Mouse (Mus musculus) embryo, embryonic 10 days (tissue): ENCODE measurements around the gene Ppp1r27.
"Not testable (repeated sequence)": the region's sequence is repeated elsewhere in the genome, so short reads cannot be mapped to it uniquely, and the experiment has no call there.

Experiments used
- DNase-seq: peaks from one replicate; pipeline ENCODE4 v3.0.0-alpha.2; 2015; ENCODE audit warnings: low spot score

The Ppp1r27 gene

DNA sequence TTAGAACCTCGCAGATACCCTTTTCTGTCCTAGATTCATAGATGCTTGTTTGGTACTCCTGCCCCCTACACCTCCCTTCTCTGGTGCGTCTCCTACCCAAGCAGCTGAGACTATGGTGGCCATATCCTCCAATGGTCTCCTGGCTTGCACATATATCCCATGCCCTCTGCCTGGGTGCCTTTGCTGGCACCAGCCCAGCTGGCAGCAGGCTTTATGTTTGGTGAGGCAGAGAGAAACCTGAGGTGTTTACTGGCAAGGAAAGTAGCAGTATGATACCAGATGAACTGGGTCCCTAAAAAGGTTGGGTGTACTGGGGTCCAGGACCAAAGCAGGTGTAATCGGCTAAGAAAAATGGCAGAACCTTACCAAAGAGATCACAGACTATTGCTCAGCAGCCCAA, 5.0 kb downstream of the Ppp1r27 start:
- DNase-seq: no peak

DNA sequence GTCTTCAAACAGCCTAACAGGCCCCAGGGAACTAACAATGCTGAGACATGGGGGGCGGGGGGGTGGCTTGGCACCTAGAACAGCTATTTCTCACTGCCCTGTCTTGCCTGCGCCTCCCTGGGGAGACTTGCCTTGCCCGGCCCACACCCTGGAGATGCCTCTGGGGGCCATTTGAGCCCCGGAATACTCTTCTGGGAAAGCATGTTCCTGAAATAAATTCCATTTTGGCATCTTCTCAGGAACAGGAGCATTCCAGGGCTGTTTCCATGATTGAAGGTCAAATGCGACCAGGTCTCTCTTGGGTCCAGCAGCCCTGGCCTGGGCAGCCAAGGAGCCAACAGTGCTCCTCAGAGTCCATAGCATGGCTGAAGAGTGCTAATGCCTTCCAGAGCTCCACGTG, 8.6 kb downstream of the Ppp1r27 start:
- DNase-seq: no peak

DNA sequence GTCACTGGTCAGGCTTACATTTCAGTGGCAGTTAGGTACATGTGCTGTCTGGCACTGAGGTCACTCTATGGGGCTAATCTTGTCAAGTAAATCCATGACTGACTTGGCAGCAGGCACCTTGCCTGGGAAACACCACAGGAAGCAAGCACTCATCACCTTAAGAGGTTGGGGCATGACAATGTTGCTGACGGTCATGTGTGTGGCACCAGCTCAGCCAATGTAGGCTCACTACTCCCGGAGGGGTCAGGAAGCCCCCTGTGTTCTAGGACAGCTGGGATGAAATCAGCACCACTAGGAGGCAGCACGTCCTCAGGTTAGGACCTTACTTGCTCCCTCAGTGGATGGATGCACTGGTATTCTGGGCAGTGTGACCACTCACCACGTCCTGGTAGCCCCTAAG, 9.0 kb downstream of the Ppp1r27 start:
- peak; percentile 63 for DNase-seq

DNA sequence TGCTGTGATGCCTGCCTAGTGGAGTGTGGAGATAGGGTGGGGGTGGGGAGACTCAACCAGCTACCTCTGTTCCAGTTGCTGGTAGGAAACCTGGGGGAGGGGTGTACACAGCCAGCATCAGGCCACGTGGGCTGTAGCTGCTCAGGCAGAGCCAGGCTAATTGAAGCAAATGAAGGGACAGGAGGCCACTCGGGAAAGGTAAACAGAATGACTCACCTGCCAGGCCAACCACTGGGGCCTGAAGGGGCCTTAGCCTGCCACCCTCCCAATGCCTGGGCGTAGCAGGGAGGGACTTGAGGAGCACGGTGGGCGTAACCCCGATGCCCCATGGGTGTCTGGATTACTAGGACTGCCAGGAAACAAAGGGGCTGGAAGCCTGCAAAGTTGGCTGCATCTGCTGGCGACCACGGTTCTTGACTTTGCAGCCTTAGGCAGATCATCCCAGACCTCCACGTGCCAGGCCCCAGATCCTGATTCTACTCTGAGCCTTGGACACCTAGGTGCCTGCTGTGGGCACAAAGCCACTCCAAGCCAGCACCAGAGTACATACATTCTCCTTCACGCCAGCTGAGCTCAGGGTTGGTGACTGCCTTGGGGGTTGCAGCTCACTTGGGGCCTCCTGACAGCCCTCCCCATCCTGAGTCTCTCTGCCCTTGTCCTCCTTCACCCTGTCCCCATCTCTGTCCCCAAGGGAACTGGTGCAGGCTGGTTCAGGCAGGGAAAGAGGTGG, 11.5 kb downstream of the Ppp1r27 start:
- DNase-seq: peak; percentile 42

DNA sequence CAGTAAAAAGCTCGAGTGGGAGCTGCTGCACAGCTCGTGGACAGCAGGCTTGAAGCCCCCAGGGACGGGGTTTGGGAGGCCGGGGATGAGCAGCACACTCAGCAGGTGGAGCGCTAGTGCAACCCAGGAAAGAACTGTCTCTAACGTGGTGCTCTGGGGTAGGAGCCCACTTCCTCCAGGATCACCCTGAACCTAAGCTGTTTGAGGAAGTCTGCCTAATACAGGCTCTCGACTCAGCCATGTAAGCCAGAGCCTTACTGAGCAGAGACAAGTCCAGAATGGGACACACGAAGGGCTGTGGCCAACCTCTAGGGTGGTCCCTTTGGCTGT, 12.0 kb downstream of the Ppp1r27 start:
- no peak for DNase-seq

DNA sequence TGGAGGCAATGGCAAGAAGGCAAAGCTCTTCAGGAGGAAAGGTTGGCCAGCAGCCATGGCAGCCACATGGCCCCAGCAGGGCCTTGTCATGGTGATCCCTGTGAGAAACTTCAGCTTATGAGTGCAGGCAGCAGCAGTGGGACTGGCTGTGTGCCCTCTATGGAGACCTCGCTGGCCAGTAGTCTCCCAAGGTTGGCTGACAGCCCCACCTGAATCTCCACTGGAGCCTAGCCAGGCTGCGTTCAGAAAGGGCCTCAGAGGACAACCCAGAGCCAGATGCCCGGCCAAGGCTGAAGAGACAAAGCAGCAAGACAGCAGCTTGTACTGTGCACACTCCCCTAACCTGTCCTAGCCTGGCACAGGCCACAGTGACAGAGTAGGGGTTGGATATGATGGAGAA, 12.4 kb downstream of the Ppp1r27 start:
- DNase-seq: no peak

DNA sequence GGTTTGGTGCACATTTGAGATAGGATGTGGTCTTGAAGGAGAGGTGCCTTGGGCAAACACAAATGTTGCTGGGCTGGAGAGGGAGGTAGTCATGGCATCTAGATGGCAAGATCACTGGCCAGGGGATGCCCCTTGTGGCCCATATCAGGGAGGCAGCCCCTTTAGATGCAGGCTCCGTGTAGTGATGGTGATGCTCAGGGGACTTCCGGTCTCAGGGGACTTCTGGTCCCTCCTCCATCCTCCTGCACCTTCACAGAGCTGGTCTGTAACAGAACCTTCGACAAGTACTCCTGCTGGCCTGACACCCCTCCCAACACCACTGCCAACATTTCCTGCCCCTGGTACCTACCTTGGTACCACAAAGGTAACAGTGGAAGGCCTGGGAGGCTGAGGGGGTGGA, 15.1 kb downstream of the Ppp1r27 start:
- DNase-seq: no peak

DNA sequence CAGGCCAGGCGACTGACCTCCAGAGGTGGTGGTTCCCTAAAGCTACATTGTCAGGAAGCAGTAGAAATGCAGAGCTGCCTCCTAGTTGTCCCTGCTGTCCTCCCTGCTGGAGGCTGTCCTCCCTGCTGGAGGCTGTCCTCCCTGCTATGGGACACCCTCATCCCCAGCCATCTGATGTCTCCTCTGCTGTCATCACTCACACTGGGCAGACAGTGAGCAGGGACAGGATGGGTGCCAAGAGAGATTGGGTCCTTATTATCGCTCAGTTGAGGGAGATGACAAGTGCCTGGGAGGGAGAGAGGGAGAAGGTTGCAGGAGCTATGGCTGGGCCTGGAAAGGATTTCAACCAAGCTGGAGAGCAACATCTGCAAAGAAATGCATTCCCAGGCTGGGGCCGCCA, 15.8 kb downstream of the Ppp1r27 start:
- no peak for DNase-seq

DNA sequence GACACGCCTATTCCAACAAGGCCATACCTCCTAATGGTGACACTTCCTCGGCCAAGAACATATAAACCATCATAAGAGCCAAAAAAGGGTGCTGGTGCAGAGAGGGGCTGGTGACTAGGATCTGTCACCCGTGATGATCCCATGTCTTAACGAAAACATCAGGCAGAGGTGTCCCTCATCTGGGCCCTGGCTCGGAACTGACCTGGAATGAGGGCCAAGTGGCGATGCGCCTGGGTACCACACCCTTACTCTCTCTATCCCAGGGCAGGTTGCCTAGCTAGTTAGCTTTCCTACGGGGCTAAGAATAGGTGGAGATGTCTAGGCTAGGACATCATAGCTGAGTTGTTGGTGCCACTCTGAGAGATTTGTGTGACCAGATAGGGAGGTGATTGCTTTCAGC, 16.8 kb downstream of the Ppp1r27 start:
- DNase-seq: no peak

DNA sequence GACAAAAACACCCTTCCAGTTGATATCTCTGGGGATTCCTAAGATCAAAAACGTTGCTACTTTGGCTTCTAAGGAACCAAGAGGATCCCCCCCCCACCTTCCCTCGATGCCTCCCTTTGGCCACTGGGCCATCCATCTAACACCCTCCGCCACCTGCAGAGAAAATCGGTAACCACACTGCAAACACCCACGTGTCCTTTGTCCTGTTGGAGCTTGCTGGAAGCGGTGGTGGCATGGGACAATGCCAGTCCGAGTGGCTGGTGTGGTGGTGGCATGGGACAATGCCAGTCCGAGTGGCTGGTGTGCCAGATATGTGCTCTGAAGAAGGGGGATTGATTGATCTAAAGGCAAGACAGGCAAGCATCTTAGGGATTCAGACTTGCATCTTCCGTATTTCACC, 19.3 kb downstream of the Ppp1r27 start:
- DNase-seq: no peak

DNA sequence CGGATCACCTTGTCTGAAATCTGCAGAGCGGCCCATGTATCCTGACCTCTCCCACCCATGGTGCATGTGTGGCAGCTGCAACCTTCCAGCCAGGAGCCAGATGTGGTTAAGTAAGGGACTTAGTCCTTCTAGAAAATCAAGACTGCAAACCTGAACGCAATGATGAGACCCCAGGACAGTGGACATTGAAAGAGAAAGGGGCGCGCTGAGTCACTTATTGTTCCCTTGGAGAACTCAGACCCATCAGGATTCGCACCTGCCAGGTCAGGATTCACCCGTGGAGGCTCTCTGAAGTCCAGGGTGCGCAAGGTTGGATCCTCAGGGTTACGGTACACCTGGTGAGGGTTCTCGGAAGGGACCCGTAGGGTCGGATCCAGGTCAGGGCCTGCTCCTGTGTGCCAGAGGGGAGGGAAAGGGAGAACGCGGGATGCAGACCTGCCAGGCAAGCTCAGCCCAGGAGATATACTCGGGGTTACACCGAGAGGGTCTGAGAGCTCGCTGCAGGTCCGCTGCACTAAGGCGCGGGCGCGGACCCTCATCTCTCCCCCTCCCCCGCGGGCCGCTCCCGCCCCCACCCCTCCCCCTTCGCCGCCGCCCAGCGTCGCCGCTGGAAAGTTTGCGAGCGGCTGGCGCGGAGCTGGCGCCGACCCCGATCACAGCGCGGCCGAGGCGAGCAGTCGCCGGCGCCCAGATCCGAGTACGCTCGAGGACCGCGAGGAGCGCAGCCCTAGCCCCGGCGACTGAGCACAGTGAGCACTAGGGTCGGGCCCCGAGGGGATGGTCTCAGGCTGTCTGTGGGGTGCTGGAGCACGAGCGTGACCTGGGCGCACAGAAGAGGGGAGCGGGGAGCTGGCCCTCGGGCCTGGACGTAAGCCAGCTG, 20.6 kb downstream of the Ppp1r27 start, which contains the start of gene Gcgr:
Gcgr (plus strand) TSS at position 615 of the 880 bp plus-strand sequence.
- DNase-seq: peak; percentile 40

DNA sequence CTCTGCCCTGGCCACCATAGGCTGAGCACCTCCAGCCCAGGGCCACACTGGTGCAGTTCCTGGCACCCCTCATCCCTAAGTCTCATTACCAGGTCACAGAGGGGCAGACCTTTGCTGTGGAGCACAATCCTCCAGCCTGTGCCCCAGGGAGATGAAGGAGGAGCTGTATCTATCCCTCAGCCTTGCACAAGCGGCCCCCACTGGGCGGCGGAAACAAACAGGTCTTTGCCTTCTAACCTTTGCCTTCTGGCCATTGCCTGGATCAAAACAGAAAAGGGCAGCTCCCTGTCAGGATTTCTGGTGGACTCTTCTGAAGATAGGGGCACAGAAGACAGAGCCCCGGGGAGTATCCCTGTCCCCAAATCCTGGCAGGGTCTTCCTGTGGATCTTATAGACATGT, 22.0 kb downstream of the Ppp1r27 start:
- no peak for DNase-seq

DNA sequence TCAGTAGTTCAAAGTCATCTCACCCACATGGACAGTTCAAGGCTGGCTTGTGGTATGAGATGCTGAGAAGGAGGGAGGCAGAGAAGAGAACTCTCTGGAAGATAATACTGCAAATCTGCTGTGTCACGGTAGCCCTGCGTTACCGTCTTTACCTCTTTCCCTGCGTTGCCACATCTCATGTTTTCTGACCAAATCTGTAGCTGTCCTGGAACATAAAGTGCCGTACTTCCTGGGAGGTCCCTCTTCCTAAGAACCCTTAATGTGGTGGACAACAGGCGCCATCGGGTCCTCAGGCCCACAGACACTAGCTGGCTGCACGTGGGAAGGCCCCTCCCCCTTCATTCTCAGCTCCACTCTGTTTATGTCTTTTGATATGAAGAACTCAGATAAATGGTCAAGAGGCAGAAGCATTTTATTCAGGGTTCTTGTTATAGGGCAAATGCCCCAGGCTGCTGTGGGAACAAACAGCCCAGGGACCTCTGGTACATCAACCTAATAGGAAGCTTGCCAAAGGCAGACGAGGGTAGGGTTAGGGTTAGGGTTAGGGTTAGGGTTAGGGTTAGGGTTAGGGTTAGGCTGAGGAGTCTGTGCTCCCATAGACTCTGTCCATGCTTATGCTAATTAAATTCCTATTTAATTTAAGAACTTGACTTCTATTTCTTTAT, 23.1 kb downstream of the Ppp1r27 start:
- no peak for DNase-seq

DNA sequence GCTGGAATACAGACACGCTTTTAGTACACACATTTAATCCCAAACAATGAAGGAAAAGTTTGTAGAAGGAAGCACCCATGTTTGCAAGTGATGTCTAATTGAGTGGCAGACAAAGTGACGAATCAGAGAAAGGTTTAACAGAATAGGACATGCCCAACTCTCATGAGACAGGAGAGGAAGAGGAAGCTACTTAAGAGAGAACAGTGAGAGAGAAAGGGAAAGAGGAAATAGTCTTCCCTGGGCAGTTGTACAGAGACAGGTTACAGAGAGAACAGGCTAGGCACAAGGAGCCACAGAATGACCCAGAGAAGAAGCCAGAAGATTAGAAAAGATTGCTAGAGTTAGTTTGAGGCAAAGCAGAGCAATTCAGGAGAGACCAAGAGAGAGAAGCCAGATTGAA, 25.0 kb downstream of the Ppp1r27 start:
- no peak for DNase-seq

DNA sequence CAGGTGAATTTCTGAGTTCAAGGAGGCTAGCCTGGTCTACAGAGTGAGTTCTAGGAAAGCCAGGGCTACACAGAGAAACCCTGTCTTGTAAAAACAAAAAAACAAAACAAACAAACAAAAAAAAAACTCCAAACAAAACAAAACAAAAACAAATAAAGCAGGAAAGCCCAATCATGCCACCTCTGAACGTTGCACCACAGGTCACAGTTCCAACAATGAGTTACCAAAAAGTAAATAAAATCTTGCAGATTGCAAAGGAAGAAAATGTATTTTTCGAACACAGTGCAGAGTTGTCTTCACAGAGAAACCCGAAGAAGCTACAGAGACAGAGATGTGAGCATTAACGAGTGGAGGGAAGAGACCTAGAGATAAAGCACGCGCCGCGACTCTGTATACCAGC, 28.4 kb downstream of the Ppp1r27 start:
- DNase-seq: no peak

DNA sequence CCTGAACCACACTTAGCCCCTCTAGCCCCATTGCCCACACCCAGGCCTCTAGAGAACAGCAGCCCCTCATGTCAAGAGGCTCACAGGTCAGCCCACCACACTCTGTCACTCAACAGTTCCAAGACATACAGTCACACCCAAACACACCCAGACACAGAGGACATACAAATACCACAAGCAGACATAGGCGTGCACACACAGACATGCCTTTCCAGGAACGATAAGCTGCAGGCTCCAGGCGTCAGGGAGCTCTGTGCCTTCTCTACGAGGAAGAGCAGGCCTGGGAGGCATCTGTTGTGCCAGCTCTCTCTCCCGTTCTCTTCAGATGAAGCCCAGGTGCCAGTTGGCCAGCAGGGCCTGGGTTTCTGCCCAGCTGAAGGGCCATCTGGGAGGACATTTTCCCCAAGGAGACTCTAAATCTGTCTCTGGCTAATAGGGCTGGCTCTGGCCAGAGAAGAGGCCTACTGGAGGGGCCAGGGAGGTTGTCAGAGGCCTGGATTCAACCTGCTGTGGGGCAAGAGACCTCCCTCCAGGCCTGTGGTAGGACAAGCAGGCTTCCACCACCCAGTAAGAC, 29.9 kb downstream of the Ppp1r27 start:
- no peak for DNase-seq

DNA sequence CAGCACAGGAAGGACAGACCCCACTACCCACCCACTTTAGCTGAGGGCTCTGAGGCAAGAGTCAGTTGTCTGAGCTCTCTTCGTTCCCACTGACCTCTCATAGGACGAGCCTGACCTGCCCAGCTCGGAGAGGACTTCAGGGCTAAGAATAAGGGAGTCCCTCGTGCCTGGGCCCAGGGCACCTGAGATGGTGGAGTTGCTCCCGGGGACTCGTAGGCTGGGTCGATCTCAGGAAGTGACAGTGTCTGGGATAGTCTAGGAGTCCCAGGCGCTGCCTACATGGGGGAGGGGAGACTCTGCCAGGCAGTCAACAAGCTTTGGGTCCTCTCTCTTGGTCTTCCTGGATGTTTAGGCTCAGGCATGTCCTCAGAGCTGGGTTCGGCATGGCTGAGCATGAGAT, 30.4 kb downstream of the Ppp1r27 start:
- no peak for DNase-seq

DNA sequence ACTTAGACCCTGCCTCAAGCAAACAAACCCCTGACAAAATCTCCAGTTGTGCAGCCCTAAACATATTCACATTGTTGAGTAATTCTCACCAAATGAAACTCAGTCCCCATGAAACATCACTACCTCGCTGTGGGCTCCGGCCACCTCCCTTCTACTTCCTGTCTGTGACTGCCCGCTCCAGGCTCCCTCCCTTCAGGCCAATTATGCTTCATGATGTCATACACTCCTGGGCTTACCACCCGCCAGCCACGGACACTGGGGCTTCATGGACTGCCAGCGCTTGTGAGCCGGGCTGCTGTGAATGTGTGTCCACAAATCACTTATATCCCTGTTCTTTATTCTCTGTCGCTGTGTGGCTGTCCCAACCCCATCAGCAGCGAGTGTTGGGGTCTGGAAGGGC, 31.2 kb downstream of the Ppp1r27 start:
- no peak for DNase-seq

DNA sequence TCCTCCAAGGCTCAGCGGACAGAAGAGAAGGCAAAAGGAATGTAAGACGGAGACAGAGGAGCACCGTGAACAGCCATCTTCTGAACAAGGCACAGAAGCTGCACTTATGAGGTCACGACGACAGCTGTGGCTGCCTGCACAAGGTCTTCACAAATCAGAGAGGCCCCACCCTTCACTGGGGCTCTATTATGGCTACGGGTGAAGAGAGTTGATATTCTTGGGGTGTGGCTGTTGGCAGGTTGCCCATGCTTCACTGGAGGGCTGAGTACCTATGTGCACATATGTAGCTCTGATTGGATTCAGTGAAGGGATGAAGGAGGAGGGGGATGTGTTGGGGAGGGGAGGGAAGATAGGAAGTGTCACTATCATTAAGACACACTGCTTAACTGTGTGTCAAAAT, 32.4 kb downstream of the Ppp1r27 start:
- no peak for DNase-seq

DNA sequence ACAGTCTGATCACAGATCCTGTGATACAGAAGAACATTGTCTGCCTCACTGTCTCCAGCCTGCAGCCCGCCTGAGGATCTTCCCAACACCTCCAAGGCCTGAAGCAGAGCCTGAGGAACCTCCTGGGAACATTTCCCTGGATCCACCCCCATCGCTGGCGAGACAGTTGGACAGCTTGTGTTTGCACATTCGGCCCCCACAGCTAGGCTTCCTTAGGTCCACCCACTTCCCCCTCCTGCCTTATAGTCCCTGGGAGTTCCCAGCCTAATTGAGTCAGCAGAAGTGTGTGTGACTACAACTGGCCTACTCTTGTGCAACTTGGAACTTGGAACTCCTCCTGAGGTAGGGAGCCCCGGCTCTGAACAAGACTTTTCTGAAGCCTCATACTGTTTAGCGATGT, 32.9 kb downstream of the Ppp1r27 start:
- DNase-seq: no peak

DNA sequence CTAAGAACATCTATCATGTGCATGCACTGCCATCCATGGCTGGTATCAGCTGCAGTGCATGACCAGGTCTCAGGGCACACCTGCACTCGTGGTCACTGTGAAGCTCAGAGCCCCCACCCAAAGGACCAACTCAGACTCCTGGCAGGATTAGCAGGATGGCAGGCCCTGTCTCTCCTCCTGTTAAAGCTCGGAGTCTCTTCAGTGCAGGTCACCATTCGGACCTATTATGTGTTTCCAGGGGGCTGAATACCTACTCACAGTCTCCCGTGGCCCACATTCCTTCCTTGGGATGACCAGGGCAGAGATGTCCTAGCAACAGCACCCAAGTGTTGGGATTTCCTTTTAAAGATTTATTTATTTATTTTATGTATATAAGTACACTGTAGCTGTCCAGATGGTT, 33.8 kb downstream of the Ppp1r27 start:
- DNase-seq: no peak

DNA sequence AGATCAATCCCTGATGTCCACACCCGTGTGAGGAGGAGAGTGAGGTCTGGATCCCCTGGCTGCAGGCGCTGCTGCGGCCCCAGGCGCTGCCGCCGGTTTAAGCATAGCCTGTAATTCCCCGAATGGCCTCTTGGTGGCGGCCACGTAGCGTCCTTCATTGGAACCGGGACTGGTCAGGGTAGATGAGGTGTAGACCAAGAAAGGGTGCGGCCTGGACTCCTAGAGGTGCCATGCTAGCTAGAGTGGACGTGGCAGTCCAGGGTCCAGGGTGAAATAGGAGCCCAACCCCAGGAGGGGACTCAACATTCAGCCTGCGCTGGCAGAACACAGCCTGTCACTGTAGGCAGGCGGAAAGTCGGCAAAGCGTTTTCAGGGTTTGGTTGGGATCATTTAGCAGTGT, 35.3 kb downstream of the Ppp1r27 start:
- DNase-seq: peak; percentile 91

DNA sequence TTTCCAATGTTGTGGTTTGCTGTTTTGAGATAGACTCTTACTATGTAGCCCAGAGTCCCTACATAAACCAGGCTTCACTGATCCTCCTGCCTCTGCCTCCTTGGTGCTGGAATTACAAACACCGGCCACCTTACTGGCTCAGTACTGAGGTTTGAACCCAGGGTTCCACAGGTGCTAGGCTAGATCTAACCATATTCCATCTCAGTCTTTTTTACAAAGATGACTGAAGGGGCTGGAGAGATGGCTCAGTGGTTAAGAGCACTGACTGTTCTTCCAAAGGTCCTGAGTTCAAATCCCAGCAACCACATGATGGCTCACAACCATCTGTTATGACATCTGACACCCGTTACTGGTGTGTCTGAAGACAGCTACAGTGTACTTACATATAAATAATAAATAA, 36.7 kb downstream of the Ppp1r27 start:
- not testable (repeated sequence) for DNase-seq
